Mouse (Mus musculus) olfactory bulb, adult 2 months (tissue): Measurements from ENCODE around the gene Cntnap1.

ENCODE experiments used
- CTCF ChIP-seq: fragments of 200-500 bp; IDR thresholded peaks from 2 replicates; pipeline ENCODE4 v1.5.1; 2012; ENCODE audit warnings: low read depth, mild to moderate bottlenecking, low read length, moderate library complexity; ENCODE audit not compliant: insufficient read depth
- POLR2A ChIP-seq: fragments of 200-500 bp; IDR thresholded peaks from 2 replicates; pipeline ENCODE4 v1.6.1; 2012; ENCODE audit warnings: mild to moderate bottlenecking, low read depth, low read length, moderate library complexity; ENCODE audit not compliant: insufficient read depth

GRCm38 (mm10) chr11:101154648-101155047 lies 15.7 kb upstream of the Cntnap1 start:
- TF ChIP-seq CTCF, result no peak
- TF ChIP-seq POLR2A, result no peak
